Mouse (Mus musculus) heart, embryonic 10.5 days (tissue): Measurements from ENCODE around the gene Ints11. TPM values are rescaled to one million over a fixed set of nuclear protein-coding genes. Genes with fewer than 3 reads are reported as not detected.

ENCODE experiments used
- DNase-seq: peaks from one replicate; pipeline ENCODE4 v3.0.0-alpha.2; 2017; ENCODE audit warnings: low spot score
- H3K27ac ChIP-seq: fragments of 300-500 bp; sonication (generic); 2 replicates; pipeline ENCODE4 v1.5.1; 2016; ENCODE audit warnings: mild to moderate bottlenecking
- H3K27me3 ChIP-seq: fragments of 300-500 bp; sonication (generic); 2 replicates; pipeline ENCODE4 v1.6.1; 2016; ENCODE audit warnings: mild to moderate bottlenecking; ENCODE audit not compliant: poor library complexity, insufficient read depth, severe bottlenecking
- H3K36me3 ChIP-seq: fragments of 300-500 bp; sonication (generic); 2 replicates; pipeline ENCODE4 v1.6.1; 2016; ENCODE audit warnings: mild to moderate bottlenecking, moderate library complexity
- H3K4me1 ChIP-seq: fragments of 300-500 bp; sonication (generic); 2 replicates; pipeline ENCODE4 v1.6.1; 2016; ENCODE audit warnings: mild to moderate bottlenecking
- H3K4me3 ChIP-seq: fragments of 300-500 bp; sonication (generic); 2 replicates; pipeline ENCODE4 v1.5.1; 2016; ENCODE audit warnings: mild to moderate bottlenecking, moderate library complexity
- H3K9me3 ChIP-seq: fragments of 300-500 bp; sonication (generic); 2 replicates; pipeline ENCODE4 v1.6.1; 2016; ENCODE audit warnings: mild to moderate bottlenecking, moderate library complexity
- WGBS: fragments of 180-500 bp; shearing (Covaris S2); methylation state at CpG from one replicate; pipeline ENCODE4 v1.1.7; 2016; 5-methylcytosine and 5-hydroxymethylcytosine counted together
- microRNA-seq: library from miRNA; unstranded; fragments of <30 nt; microRNA quantifications from one replicate; pipeline ENCODE4, GENCODE M21; 2017
- polyA plus RNA-seq: library from polyadenylated mRNA; unstranded; fragments of >200 nt; fragmentation: Nextera tagmentation; extraction: Ambion mirVana; gene quantifications from 2 replicates; pipeline ENCODE4 v1.2.1, GENCODE M21; 2016

The Ints11 gene
- polyA plus RNA-seq, 1 experiment from 2014 or later: 73.9 TPM

- 92% methylated on average over 7 of the region's 7 CpGs for WGBS
- Histone ChIP-seq H3K27ac (no peak overlapping the region), H3K9me3 (no peaks in the 10 kb centered on the region), H3K4me1 (peaks cover 10% of the 10 kb centered on the region), H3K27me3 (no peaks in the 10 kb centered on the region), H3K4me3 (no peak overlapping the region), H3K36me3 (peaks cover 76% of the 10 kb centered on the region)
- no peak for DNase-seq
Measured at GRCm38 (mm10) chr4:155899355-155899754, 30.0 kb downstream of the Ints11 start.

GRCm38 (mm10) chr4:155901205-155901604 lies 31.9 kb downstream of the Ints11 start:
- no peak for DNase-seq
- H3K4me1 ChIP-seq: no peaks in the 10 kb centered on the region
- H3K9me3 ChIP-seq: no peaks in the 10 kb centered on the region
- WGBS: 67% methylated on average over 3 of the region's 3 CpGs
- no peak overlapping the region for H3K27ac ChIP-seq
- peaks cover 91% of the 10 kb centered on the region for H3K36me3 ChIP-seq
- no peak overlapping the region for H3K4me3 ChIP-seq
- H3K27me3 ChIP-seq: no peaks in the 10 kb centered on the region

- Histone ChIP-seq H3K27me3 (no peaks in the 10 kb centered on the region), H3K4me1 (no peaks in the 10 kb centered on the region), H3K9me3 (no peaks in the 10 kb centered on the region), H3K27ac (no peak overlapping the region), H3K36me3 (peaks cover 80% of the 10 kb centered on the region), H3K4me3 (no peak overlapping the region)
- 95% methylated on average over 13 of the region's 13 CpGs for WGBS
- no peak for DNase-seq
Measured at GRCm38 (mm10) chr4:155903246-155903645, 33.9 kb downstream of the Ints11 start.

- Histone ChIP-seq H3K27ac (no peak overlapping the region), H3K4me3 (no peak overlapping the region), H3K9me3 (no peaks in the 10 kb centered on the region), H3K36me3 (peaks cover 68% of the 10 kb centered on the region), H3K27me3 (no peaks in the 10 kb centered on the region), H3K4me1 (no peaks in the 10 kb centered on the region)
- WGBS: 83% methylated on average over 13 of the region's 13 CpGs
- DNase-seq: no peak
Measured at GRCm38 (mm10) chr4:155904318-155905102, 35.2 kb downstream of the Ints11 start.

- no peak overlapping the region for H3K4me3 ChIP-seq
- H3K27me3 ChIP-seq: no peaks in the 10 kb centered on the region
- WGBS: 80% methylated on average over 13 of the region's 13 CpGs
- H3K9me3 ChIP-seq: no peaks in the 10 kb centered on the region
- peaks cover 58% of the 10 kb centered on the region for H3K36me3 ChIP-seq
- DNase-seq: no peak
- H3K4me1 ChIP-seq: no peaks in the 10 kb centered on the region
- H3K27ac ChIP-seq: no peak overlapping the region
Measured at GRCm38 (mm10) chr4:155905634-155906033, 36.3 kb downstream of the Ints11 start.

- 86% methylated on average over 9 of the region's 9 CpGs for WGBS
- Histone ChIP-seq H3K9me3 (no peaks in the 10 kb centered on the region), H3K36me3 (peaks cover 53% of the 10 kb centered on the region), H3K4me3 (no peak overlapping the region), H3K4me1 (no peaks in the 10 kb centered on the region), H3K27me3 (no peaks in the 10 kb centered on the region), H3K27ac (no peak overlapping the region)
- DNase-seq: no peak
Measured at GRCm38 (mm10) chr4:155906125-155906524, 36.8 kb downstream of the Ints11 start.

GRCm38 (mm10) chr4:155907003-155907402 lies 37.7 kb downstream of the Ints11 start:
- H3K9me3 ChIP-seq: no peaks in the 10 kb centered on the region
- WGBS: 78% methylated on average over 11 of the region's 11 CpGs
- DNase-seq: no peak
- H3K4me3 ChIP-seq: no peak overlapping the region
- H3K27me3 ChIP-seq: no peaks in the 10 kb centered on the region
- no peaks in the 10 kb centered on the region for H3K4me1 ChIP-seq
- H3K36me3 ChIP-seq: peaks cover 44% of the 10 kb centered on the region
- no peak overlapping the region for H3K27ac ChIP-seq

GRCm38 (mm10) chr4:155908281-155908680 lies 38.9 kb downstream of the Ints11 start:
- no peaks in the 10 kb centered on the region for H3K9me3 ChIP-seq
- H3K4me1 ChIP-seq: no peaks in the 10 kb centered on the region
- no peak for DNase-seq
- no peaks in the 10 kb centered on the region for H3K27me3 ChIP-seq
- no peak overlapping the region for H3K27ac ChIP-seq
- peaks cover 31% of the 10 kb centered on the region for H3K36me3 ChIP-seq
- H3K4me3 ChIP-seq: no peak overlapping the region
- WGBS: 67% methylated on average over 7 of the region's 7 CpGs

- Histone ChIP-seq H3K4me1 (no peaks in the 10 kb centered on the region), H3K27ac (no peak overlapping the region), H3K27me3 (no peaks in the 10 kb centered on the region), H3K9me3 (no peaks in the 10 kb centered on the region), H3K36me3 (peaks cover 26% of the 10 kb centered on the region), H3K4me3 (no peak overlapping the region)
- WGBS: 91% methylated on average over 4 of the region's 4 CpGs
- no peak for DNase-seq
Measured at GRCm38 (mm10) chr4:155908751-155909150, 39.4 kb downstream of the Ints11 start.

- Histone ChIP-seq H3K9me3 (no peaks in the 10 kb centered on the region), H3K27me3 (peaks cover under 1% of the 10 kb centered on the region; the same call in 1 of the 2 replicates), H3K4me3 (no peak overlapping the region), H3K27ac (no peak overlapping the region), H3K36me3 (no peaks in the 10 kb centered on the region), H3K4me1 (no peaks in the 10 kb centered on the region)
- 63% methylated on average over 1 of the region's 1 CpGs for WGBS
- DNase-seq: no peak
Measured at GRCm38 (mm10) chr4:155932031-155932430, 62.7 kb downstream of the Ints11 start.

Small RNA genes within 50 kb of the gene (microRNA-seq; reads per million reads assigned to microRNA genes)
- not detected for gene Gm22991

Other genes with a start within 250 kb of the Ints11 start
- 48.6 and 60.2 TPM in 2 replicates for gene Cdk11b, start 244.7 kb upstream of the Ints11 start, polyA plus RNA-seq
- gene Gm10563, start 224.1 kb upstream of the Ints11 start, polyA plus RNA-seq: not detected in 2 replicates
- 34.6 and 39.8 TPM in 2 replicates for gene Mmp23, start 216.2 kb upstream of the Ints11 start, polyA plus RNA-seq
- 15.4 and 16.8 TPM in 2 replicates for gene Mib2, start 200.3 kb upstream of the Ints11 start, polyA plus RNA-seq
- 0.78 and 1.7 TPM in 2 replicates for gene Fndc10, start 175.2 kb upstream of the Ints11 start, polyA plus RNA-seq
- gene Ssu72, start 164.7 kb upstream of the Ints11 start, polyA plus RNA-seq: 146 and 152 TPM in 2 replicates
- gene Tmem240, start 134.7 kb upstream of the Ints11 start, polyA plus RNA-seq: 0.38 and 0.54 TPM in 2 replicates
- gene Atad3a, start 108.5 kb upstream of the Ints11 start, polyA plus RNA-seq: 133 and 147 TPM in 2 replicates
- 2.1 and 3.1 TPM in 2 replicates for gene Vwa1, start 94.8 kb upstream of the Ints11 start, polyA plus RNA-seq
- gene Tmem88b, start 83.7 kb upstream of the Ints11 start, polyA plus RNA-seq: 2.1 and 4.7 TPM in 2 replicates
- not detected in 2 replicates for gene Ankrd65, start 79.1 kb upstream of the Ints11 start, polyA plus RNA-seq
- 176 and 226 TPM in 2 replicates for gene Mrpl20, start 66.7 kb upstream of the Ints11 start, polyA plus RNA-seq
- 131 and 150 TPM in 2 replicates for gene Ccnl2, start 57.1 kb upstream of the Ints11 start, polyA plus RNA-seq
- 157 and 170 TPM in 2 replicates for gene Aurkaip1, start 38.3 kb upstream of the Ints11 start, polyA plus RNA-seq
- gene Mxra8, start 29.9 kb upstream of the Ints11 start, polyA plus RNA-seq: 39.0 and 50.5 TPM in 2 replicates
- gene Dvl1, start 22.1 kb upstream of the Ints11 start, polyA plus RNA-seq: 2.8 and 3.6 TPM in 2 replicates
- gene Tas1r3, start 6.2 kb upstream of the Ints11 start, polyA plus RNA-seq: 0.13 and 0.14 TPM in 2 replicates
- 14.0 and 16.2 TPM in 2 replicates for gene Cptp, start 106 bp upstream of the Ints11 start, polyA plus RNA-seq
- 43.8 and 43.9 TPM in 2 replicates for gene Pusl1, start 22.2 kb downstream of the Ints11 start, polyA plus RNA-seq
- gene Acap3, start 22.3 kb downstream of the Ints11 start, polyA plus RNA-seq: 12.3 and 13.3 TPM in 2 replicates
- gene Ube2j2, start 74.3 kb downstream of the Ints11 start, polyA plus RNA-seq: 97.2 and 135 TPM in 2 replicates
- gene C1qtnf12, start 92.8 kb downstream of the Ints11 start, polyA plus RNA-seq: 26.2 and 27.0 TPM in 2 replicates
- gene B3galt6, start 123.1 kb downstream of the Ints11 start, polyA plus RNA-seq: 10.7 and 12.9 TPM in 2 replicates
- gene Sdf4, start 123.3 kb downstream of the Ints11 start, polyA plus RNA-seq: 139 and 148 TPM in 2 replicates
- gene Tnfrsf4, start 144.3 kb downstream of the Ints11 start, polyA plus RNA-seq: 0.28 and 1.0 TPM in 2 replicates
- 1.4 and 1.7 TPM in 2 replicates for gene Tnfrsf18, start 156.6 kb downstream of the Ints11 start, polyA plus RNA-seq
- gene Ttll10, start 189.9 kb downstream of the Ints11 start, polyA plus RNA-seq: 0.19 and 0.38 TPM in 2 replicates
- 32.2 and 45.6 TPM in 2 replicates for gene 9430015G10Rik, start 240.4 kb downstream of the Ints11 start, polyA plus RNA-seq